In the genomic region with DNA sequence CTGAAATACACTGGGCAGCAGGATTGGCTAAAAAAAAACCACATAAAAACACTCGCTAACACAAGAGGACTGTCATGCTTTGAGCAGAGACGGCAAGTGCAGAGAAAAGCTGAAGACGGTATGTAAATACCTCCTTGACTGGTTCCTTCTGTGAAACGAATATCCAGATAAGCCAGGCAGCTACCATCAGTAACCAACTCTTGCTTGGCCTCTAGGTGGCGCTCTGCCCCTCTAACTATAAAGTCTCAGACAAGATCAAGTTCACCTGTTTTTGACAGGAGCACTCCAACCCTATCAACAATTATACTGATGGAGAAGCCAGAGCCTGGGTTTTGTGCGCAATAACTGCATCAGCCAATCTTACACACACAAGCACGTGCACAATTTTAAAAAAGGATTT, we compare ENCODE assay signal across 9 mouse cellular contexts. TPM values are rescaled to one million over a fixed set of nuclear protein-coding genes. Genes with fewer than 3 reads are reported as not detected.
DNase-seq lines count a peak whose midpoint lies in the region; ATAC-seq and TF ChIP-seq lines count a peak whose summit lies in the region.
"Had no signal": no experiment of that assay in that cellular context is flagged by ENCODE, and none has a peak within 500 bp of the region (broad histone marks: within the 10 kb centered on the region; RNA-seq: fewer than 3 reads in every experiment).

No protein-coding gene starts in this region.

- H3K27me3 ChIP-seq in kidney, embryonic 14.5 days (ENCODE audit: control insufficient read depth, insufficient read depth, low read length): peaks cover 1% of the 10 kb centered on the region; the same call in 1 of the 2 replicates
- H3K27me3 ChIP-seq in myocyte (ENCODE audit: control insufficient read depth, insufficient read depth, insufficient read length): no peaks in the 10 kb centered on the region
- no peaks in the 10 kb centered on the region for H3K27me3 ChIP-seq in stomach, embryonic 14.5 days (ENCODE audit: control insufficient read depth, insufficient read depth, low read length)

- 0 out of 2 replicates have a peak, but pooled peaks cover 3% of the 10 kb centered on the region for H3K9me3 ChIP-seq in kidney, embryonic 14.5 days (ENCODE audit: control insufficient read depth, low read length)
- H3K9me3 ChIP-seq in stomach, embryonic 14.5 days (ENCODE audit: control insufficient read depth, low read depth, low read length): no peaks in the 10 kb centered on the region
- H3K9me3 ChIP-seq: embryonic facial prominence, embryonic 13.5 days had no signal

- ATAC-seq in kidney, embryonic 14.5 days (ENCODE audit: low FRiP score, low TSS enrichment): no peak
- no peak for ATAC-seq in stomach, embryonic 14.5 days (ENCODE audit: insufficient number of reproducible peaks, insufficient read depth, low FRiP score, low read depth)

- H3K79me2 ChIP-seq in myocyte (ENCODE audit: control insufficient read depth, insufficient read depth): no peaks in the 10 kb centered on the region

- intact Hi-C loops in left cerebral cortex, postnatal 10 days (cut with DNase I): no loop called here

- H3K9ac ChIP-seq in kidney, embryonic 14.5 days (ENCODE audit: low read depth, low read length): no peak overlapping the region
- H3K9ac ChIP-seq in stomach, embryonic 14.5 days (replicated peaks; ENCODE audit: low read depth, low read length): no peak overlapping the region
- H3K9ac ChIP-seq: embryonic facial prominence, embryonic 13.5 days had no signal

- H3K4me2 ChIP-seq in kidney, embryonic 14.5 days (replicated peaks; ENCODE audit: low read depth, low read length): no peak overlapping the region
- no peak overlapping the region for H3K4me2 ChIP-seq in myocyte (ENCODE audit: low read depth)
- H3K4me2 ChIP-seq in stomach, embryonic 14.5 days (replicated peaks; ENCODE audit: low read depth, low read length): no peak overlapping the region
- H3K4me2 ChIP-seq: embryonic facial prominence, embryonic 13.5 days had no signal

- no peak overlapping the region for H3K4me3 ChIP-seq in kidney, embryonic 14.5 days (ENCODE audit: low read length)
- no peak overlapping the region for H3K4me3 ChIP-seq in myocyte
- H3K4me3 ChIP-seq in stomach, embryonic 14.5 days (ENCODE audit: low read depth, low read length): no peak overlapping the region
- H3K4me3 ChIP-seq: embryonic facial prominence, embryonic 13.5 days had no signal

- TF ChIP-seq CTCF in brain, embryonic 14.5 days (IDR thresholded peaks at IDR 0.05; ENCODE audit: borderline replicate concordance, extremely low read depth, insufficient read depth, insufficient read length): peak; percentile 78; the same call in 1 of the 2 replicates

- peaks cover 47% of the 10 kb centered on the region for H3K36me3 ChIP-seq in kidney, embryonic 14.5 days (ENCODE audit: control insufficient read depth, insufficient read depth, low read length)
- H3K36me3 ChIP-seq in myocyte (ENCODE audit: control insufficient read depth, insufficient read depth): peaks cover 46% of the 10 kb centered on the region
- peaks cover 45% of the 10 kb centered on the region for H3K36me3 ChIP-seq in stomach, embryonic 14.5 days (ENCODE audit: control insufficient read depth, insufficient read depth, low read length)

- DNase-seq in kidney, adult 18-20 months: peak; percentile 81
- peak; percentile 84 for DNase-seq in brain, embryonic 14.5 days (ENCODE audit: low read depth)
- peak; percentile 74 for DNase-seq in forelimb bud, embryonic 11.5 days (ENCODE audit: low read depth, low spot score)
- DNase-seq in hindlimb bud, embryonic 11.5 days (ENCODE audit: extremely low spot score, low read depth, low spot score): peak; percentile 58
- peak; percentile 70 to 83 for DNase-seq in left cerebral cortex, postnatal 10 days (ENCODE audit: extremely low spot score in 1 of 2, low spot score in 2 of 2)

- no peaks in the 10 kb centered on the region for H3K4me1 ChIP-seq in kidney, embryonic 14.5 days (ENCODE audit: control insufficient read depth, insufficient read depth, low read length)
- 0 out of 2 replicates have a peak, but pooled peaks cover 4% of the 10 kb centered on the region for H3K4me1 ChIP-seq in stomach, embryonic 14.5 days (ENCODE audit: control insufficient read depth, insufficient read depth, low read length)
- H3K4me1 ChIP-seq: embryonic facial prominence, embryonic 13.5 days had no signal

- no peak overlapping the region for H3K27ac ChIP-seq in kidney, embryonic 14.5 days (ENCODE audit: low read depth, low read length)
- H3K27ac ChIP-seq in stomach, embryonic 14.5 days (ENCODE audit: low read length): peak overlapping the region; percentile 33; the same call in 1 of the 2 replicates
- H3K27ac ChIP-seq: embryonic facial prominence, embryonic 13.5 days had no signal

- 20% methylated on average over 7 of the region's 7 CpGs for WGBS in kidney, embryonic 14.5 days
- 14% methylated on average over 7 of the region's 7 CpGs for WGBS in stomach, embryonic 14.5 days

- TF ChIP-seq POLR2A in brain, embryonic 14.5 days (IDR thresholded peaks at IDR 0.05; ENCODE audit: borderline replicate concordance, extremely low read depth, insufficient read depth, insufficient read length, poor library complexity, severe bottlenecking): no peak
- TF ChIP-seq POLR2A in myocyte (IDR thresholded peaks at IDR 0.05; ENCODE audit: insufficient read length, low read depth): no peak

- no peak overlapping the region for H3ac ChIP-seq in myocyte (ENCODE audit: control insufficient read depth, insufficient read length)

TF ChIP-seq in myocyte, 11 proteins besides CTCF, POLR2A, EP300 and RAD21:
- no peak for TF ChIP-seq TCF3 (IDR thresholded peaks at IDR 0.05; ENCODE audit: insufficient read length, low read depth)
- peak; percentile 67 for TF ChIP-seq POLR2AphosphoS2 (IDR thresholded peaks at IDR 0.05; ENCODE audit: insufficient read length, low read depth)

RNA-seq across cellular contexts. Expression of gene Tpm2, which starts 7.0 kb away (rescaled TPM):
- polyA plus RNA-seq in kidney, embryonic 14.5 days (2014; fragmentation: Nextera tagmentation; extraction: Ambion mirVana): 208 and 212 TPM in 2 replicates
- 9.0 and 12.1 TPM in 2 replicates for polyA plus RNA-seq in brain, embryonic 14.5 days (2012; rRNA removed)
- total RNA-seq in left cerebral cortex, postnatal 10 days (2021): 1 to 10 TPM; 7.2 to 7.9 TPM
- polyA plus RNA-seq in myocyte (2012; fragmentation: generic; extraction: Trizol): 2,542 TPM
- 790 and 843 TPM in 2 replicates for polyA plus RNA-seq in stomach, embryonic 14.5 days (2014; fragmentation: Nextera tagmentation; extraction: Ambion mirVana)

RNA-seq across cellular contexts. Expression of gene Car9, which starts 23.8 kb away (rescaled TPM):
- 0.80 and 1.3 TPM in 2 replicates for polyA plus RNA-seq in kidney, embryonic 14.5 days (2014; fragmentation: Nextera tagmentation; extraction: Ambion mirVana)
- polyA plus RNA-seq in brain, embryonic 14.5 days (2012; rRNA removed): 0.14 and 0.37 TPM in 2 replicates
- under 1 TPM in 1 of 2 experiments, not detected in 1; 0.45 TPM for total RNA-seq in left cerebral cortex, postnatal 10 days (2021)
- polyA plus RNA-seq in myocyte (2012; fragmentation: generic; extraction: Trizol): 10.7 TPM
- 2.8 and 5.8 TPM in 2 replicates for polyA plus RNA-seq in stomach, embryonic 14.5 days (2014; fragmentation: Nextera tagmentation; extraction: Ambion mirVana)

RNA-seq across cellular contexts. Expression of gene Arhgef39, which starts 31.1 kb away (rescaled TPM):
- polyA plus RNA-seq in kidney, embryonic 14.5 days (2014; fragmentation: Nextera tagmentation; extraction: Ambion mirVana): 36.4 and 38.2 TPM in 2 replicates
- 19.5 and 66.1 TPM in 2 replicates for polyA plus RNA-seq in brain, embryonic 14.5 days (2012; rRNA removed)
- 1 to 10 TPM; 1.1 to 1.4 TPM for total RNA-seq in left cerebral cortex, postnatal 10 days (2021)
- 5.7 TPM for polyA plus RNA-seq in myocyte (2012; fragmentation: generic; extraction: Trizol)
- polyA plus RNA-seq in stomach, embryonic 14.5 days (2014; fragmentation: Nextera tagmentation; extraction: Ambion mirVana): 43.5 and 46.8 TPM in 2 replicates

RNA-seq across cellular contexts. Expression of gene Creb3, which starts 31.6 kb away (rescaled TPM):
- polyA plus RNA-seq in kidney, embryonic 14.5 days (2014; fragmentation: Nextera tagmentation; extraction: Ambion mirVana): 50.2 and 55.7 TPM in 2 replicates
- 47.9 and 63.8 TPM in 2 replicates for polyA plus RNA-seq in brain, embryonic 14.5 days (2012; rRNA removed)
- 10 to 100 TPM; 74.4 to 74.6 TPM for total RNA-seq in left cerebral cortex, postnatal 10 days (2021)
- polyA plus RNA-seq in myocyte (2012; fragmentation: generic; extraction: Trizol): 73.9 TPM
- 56.2 and 69.8 TPM in 2 replicates for polyA plus RNA-seq in stomach, embryonic 14.5 days (2014; fragmentation: Nextera tagmentation; extraction: Ambion mirVana)

RNA-seq across cellular contexts. Expression of gene Tln1, which starts 31.9 kb away (rescaled TPM):
- polyA plus RNA-seq in kidney, embryonic 14.5 days (2014; fragmentation: Nextera tagmentation; extraction: Ambion mirVana): 72.6 and 87.2 TPM in 2 replicates
- polyA plus RNA-seq in brain, embryonic 14.5 days (2012; rRNA removed): 53.6 and 55.5 TPM in 2 replicates
- 10 to 100 TPM; 48.7 to 55.3 TPM for total RNA-seq in left cerebral cortex, postnatal 10 days (2021)
- 225 TPM for polyA plus RNA-seq in myocyte (2012; fragmentation: generic; extraction: Trizol)
- 83.7 and 98.5 TPM in 2 replicates for polyA plus RNA-seq in stomach, embryonic 14.5 days (2014; fragmentation: Nextera tagmentation; extraction: Ambion mirVana)

Comparison
In these comparisons a context has a peak if more than half of its experiments do, and no peak if none do; other contexts are left out.
1. RNA of gene Tpm2, which starts 7.0 kb away (polyA plus RNA-seq): 2,542 TPM in myocyte (single experiment), 790 to 843 TPM in stomach, embryonic 14.5 days and 208 to 212 TPM in kidney, embryonic 14.5 days; 9.0 to 12.1 TPM in brain, embryonic 14.5 days; every median in the first group is over 10 times any median in the second.
2. Peak in every context shown above with its lines, with median percentiles within 50 percentile points of each other: DNase-seq.